Mouse (Mus musculus) adrenal gland, adult 18-20 months (tissue): Measurements from ENCODE around the gene Tmem200b. TPM values are rescaled to one million over a fixed set of nuclear protein-coding genes. Genes with fewer than 3 reads are reported as not detected.

ENCODE experiments used
- DNase-seq, 2 experiments: peaks; one replicate each; pipeline ENCODE4 v3.0.0; 2021 to 2022; ENCODE audit warnings: low spot score in 2 of 2
- long read RNA-seq, 2 experiments: library from polyadenylated mRNA; stranded (forward); transcript quantifications; one replicate each; pipeline ENCODE4 v2.0.0; 2021
- total RNA-seq, 2 experiments: library from RNA; stranded (reverse); gene quantifications; 1 replicate in 1 of 2; 2 replicates in 1 of 2; pipeline ENCODE4 v1.2.3; 2021

Gene Tmem200b
- total RNA-seq: 10 to 100 TPM in 1 of 2 experiments, 1 to 10 TPM in 1; 6.2 to 11.5 TPM
- long read RNA-seq, experiment 1, transcript Tmem200b-201 (1 exons, 1,370 nt): major isoform, 5 of 23 reads
- long read RNA-seq, experiment 1, partial matches to known transcripts: 0 of 23 reads
- long read RNA-seq, experiment 1, other reads (novel, unspliced or antisense): 18 of 23 reads
- long read RNA-seq, experiment 2, partial matches to known transcripts: 0 of 26 reads
- long read RNA-seq, experiment 2, other reads (novel, unspliced or antisense): 22 of 26 reads

DNA sequence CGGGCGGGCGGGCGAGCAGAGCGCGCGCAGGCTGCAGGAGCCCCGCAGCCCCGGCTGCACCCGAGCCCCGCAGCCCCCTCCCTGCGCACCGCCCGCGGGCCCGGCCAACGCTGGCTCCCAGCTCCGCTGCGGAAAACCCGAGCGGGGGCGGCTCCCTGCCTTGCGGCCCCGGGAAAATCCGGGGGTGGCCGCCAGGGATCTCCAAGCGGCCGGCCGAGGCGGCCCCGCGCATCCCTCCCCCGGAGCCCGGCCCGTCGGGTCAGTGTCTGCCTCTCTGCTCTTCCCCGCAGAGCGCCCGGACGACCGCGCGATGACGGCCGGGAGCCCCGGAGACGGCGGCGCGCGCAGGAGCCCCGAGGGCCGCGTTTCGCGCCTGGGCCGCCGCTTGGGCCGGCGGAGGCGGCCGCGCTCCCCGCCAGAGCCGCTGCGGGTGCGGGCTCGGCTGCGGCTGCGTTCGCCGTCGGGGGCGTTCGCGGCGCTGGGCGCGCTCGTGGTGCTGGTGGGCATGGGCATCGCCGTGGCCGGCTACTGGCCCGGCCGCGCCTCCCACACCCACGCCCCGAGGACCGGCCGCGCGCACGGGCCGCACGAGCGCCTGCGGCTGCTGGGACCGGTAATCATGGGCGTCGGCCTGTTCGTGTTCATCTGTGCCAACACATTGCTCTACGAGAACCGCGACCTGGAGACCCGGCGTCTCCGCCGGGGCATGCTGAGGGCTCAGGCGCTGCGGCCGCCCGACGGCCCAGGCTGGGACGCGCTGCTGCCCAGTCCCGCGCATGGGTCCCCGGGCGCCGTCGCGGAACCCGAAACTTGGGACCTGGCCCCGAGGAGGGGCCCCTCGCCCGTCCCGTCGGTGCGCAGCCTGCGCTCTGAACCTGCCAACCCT, at the start of gene Tmem200b:
Tmem200b (plus strand) TSS at position 311 of the 886 bp plus-strand sequence.
- DNase-seq: peak; percentile 35 to 50

- DNase-seq: no peak
Observed at GRCm38 (mm10) chr4:131872672-131873292, 48.8 kb upstream of the Tmem200b start.

DNA sequence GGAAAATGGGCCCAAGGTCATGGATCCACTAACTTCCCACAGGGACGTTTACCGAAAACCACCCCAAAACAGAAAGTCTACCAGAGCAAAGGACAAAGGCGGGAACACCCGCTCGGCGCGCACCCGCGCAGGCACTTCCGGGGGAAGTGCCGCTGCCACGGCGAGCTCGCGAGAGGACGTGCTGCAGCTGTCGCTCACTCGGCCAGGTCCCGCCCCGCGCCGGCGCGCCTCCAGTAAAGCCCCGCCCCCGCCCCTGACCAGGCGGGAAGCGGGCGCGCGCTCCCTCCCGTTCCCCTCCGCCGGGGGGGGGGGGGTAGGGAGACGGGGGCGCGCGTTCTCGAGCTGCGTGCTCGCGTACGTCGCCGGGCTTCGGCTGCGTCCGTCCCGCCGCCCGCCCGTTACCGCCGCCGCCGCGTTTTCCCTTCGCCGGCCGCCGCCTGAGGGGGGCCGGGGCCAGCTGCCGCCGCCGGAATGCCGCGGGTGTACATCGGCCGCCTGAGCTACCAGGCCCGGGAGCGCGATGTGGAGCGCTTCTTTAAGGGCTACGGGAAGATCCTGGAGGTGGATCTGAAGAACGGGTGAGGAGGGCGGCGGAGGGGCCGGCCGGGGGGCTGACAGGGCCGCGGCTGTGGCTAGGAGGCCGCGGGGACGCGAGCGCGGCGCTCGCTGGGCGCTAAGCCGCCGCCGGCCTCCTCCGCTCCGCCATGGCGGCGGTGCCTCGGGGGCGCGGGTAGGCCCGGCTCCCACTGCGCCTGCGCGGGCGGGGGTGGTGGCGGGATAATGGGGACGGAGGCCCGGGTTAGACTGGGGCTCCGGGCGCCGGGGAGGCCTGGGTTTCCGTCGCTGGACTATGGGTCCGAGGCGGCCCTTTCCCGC, 48.0 kb upstream of the Tmem200b start, which contains the start of gene Srsf4:
Srsf4 (plus strand) TSS at position 325 of the 876 bp plus-strand sequence.
- peak; percentile 90 to 91 for DNase-seq

DNA sequence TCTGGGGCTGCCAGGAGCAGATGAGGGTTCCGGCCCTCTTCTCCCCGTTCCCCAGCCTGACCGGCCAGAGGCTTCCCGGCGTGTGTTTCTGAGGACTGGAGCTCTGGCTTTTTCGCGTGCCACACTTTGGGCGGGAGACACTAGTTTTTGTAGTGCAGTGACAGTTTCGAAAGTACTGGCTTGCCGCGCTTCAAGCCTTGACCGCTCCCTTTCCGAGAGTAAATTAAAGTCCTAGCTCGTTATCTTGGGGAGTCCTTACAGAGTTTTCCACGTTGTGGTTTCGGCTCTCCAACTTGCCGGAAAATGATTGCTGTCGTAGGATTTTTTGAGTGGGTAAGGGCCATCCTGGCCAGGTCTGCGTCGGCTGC, 47.4 kb upstream of the Tmem200b start:
- DNase-seq: no peak

DNA sequence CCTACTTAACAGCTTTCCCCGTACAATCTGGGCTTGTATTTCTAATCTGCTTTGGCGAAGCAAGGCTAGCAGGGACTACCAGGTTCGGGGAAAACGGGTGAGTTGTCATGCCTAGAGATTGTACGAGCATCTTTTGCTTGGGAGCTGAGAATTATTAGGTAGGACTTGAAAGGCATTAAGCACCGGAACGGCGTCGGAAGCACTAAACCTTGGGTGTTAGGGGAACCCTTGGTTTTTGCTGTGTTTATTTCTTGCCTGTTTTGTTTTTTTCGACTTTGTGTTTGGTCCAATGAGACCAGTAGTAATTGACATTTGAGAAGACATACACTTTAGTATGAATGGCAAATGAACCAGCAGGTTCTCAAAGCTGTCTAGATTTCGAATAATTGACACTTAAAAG, 47.0 kb upstream of the Tmem200b start:
- no peak for DNase-seq

GRCm38 (mm10) chr4:131875242-131875641, 46.3 kb upstream of the Tmem200b start:
- no peak for DNase-seq

DNA sequence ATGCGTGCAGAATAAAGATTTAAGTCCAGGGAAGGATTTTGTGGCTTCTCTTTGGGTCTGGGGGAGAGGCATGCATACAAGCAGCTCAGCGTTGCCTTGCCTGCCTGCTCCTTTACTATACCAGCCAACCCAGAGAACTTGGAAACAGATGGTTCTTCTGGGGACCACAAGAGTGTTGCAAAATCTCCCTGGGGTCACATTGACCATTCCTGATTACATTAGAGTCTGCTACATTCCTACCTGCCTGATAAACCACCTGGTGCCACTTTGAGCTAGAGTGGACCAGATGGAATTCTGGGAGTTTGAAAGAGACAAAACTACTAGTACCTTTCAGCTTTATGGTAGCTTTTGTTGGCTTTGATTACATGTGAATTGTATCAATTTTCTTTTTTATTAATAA, 44.7 kb upstream of the Tmem200b start:
- DNase-seq: no peak

- DNase-seq: no peak
Observed at GRCm38 (mm10) chr4:131879692-131880091, 41.9 kb upstream of the Tmem200b start.

DNA sequence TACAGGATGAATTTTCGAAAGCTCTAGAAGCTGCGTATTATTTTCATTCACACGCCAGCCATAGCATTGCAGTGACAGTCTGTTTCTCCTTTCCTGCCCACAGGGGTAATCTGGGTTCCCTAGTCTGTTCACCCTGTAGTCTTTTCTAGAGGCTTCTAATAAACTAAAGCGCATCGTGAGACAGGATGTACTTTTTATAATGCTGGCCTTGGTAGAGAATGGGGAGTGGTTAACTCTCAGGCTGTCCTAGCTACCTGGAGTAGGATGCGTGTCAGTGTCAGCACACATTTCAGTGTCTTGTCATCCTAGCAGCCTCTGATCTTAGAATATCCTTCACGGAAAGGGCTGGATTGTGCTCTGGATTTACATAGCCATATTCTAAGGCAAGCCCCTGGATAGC, 40.3 kb upstream of the Tmem200b start:
- no peak for DNase-seq

- no peak for DNase-seq
Observed at GRCm38 (mm10) chr4:131883571-131883970, 38.0 kb upstream of the Tmem200b start.

DNA sequence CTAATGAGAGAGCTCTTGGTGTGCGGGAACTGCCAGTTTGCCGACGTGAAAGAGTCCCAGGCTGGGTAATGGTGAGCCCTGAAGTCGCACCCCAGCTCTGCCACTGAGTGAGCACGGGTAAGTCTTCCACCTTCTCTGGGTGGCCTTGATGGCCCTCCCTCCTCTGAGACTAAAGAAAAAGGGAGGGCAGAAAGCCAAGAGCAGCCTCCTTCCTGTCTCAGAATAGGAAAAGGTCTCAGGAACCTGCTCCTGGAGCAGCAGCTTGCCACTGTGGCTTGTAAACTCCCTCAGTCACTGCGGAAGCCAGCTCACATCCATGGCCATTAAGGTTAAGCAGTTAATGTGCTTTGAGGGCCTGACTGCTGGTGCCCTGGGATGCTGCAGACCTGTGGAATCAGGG, 36.2 kb upstream of the Tmem200b start:
- DNase-seq: no peak

DNA sequence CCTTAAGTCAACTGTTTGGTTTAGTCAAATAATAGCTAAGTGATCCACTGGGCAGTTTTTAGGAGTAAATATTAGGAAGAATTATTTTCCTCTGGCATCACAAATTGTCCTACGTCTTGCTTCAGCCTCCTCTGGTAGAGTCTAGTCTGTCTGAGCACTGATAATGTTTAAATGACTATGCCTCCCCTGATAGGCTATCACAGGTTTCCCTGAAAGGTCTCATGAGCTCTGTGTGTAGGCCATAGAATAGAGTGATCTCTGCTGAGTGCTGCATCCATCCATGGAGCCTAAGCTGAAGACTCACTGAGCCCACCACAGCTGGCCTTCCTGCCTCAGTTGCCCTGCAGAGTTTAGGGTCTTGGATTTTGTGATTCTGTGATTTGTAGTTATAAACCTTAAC, 33.0 kb upstream of the Tmem200b start:
- no peak for DNase-seq

DNA sequence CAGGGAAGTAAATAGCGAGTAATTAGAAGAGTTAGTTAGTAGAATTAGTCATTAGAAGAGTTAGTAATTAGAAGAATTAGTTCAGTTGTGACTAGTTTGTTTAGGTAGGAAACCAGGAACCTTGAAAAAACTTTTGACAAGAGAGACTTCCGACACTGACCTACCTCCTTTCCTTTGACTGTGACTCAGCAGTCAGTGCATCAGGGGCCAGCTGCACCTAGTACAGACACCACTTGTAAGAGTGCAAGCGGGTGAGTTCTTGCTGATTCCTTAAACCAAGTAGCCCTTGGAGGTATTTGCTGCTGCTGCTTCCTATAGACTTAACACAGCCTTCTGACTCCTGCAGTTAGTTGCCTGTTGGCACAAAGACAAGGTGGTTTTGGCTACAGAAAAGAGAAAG, 30.9 kb upstream of the Tmem200b start:
- no peak for DNase-seq

DNA sequence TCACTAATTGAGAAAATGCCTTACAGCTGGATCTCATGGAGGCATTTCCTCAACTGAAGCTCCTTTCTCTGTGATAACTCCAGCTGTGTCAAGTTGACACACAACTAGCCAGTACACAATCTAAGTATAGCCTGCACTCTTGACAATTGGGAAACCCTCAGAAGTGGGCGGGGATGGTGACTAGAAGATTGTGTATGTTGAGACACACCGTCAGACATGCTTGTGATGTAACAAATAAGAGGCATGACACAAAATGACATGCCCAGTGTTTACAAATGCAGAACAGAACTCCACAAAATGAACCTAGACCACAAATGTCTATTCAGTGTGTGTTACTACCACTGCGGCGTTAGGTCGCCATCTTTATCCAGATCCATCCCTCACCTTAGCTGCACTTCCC, 24.5 kb upstream of the Tmem200b start:
- no peak for DNase-seq

DNA sequence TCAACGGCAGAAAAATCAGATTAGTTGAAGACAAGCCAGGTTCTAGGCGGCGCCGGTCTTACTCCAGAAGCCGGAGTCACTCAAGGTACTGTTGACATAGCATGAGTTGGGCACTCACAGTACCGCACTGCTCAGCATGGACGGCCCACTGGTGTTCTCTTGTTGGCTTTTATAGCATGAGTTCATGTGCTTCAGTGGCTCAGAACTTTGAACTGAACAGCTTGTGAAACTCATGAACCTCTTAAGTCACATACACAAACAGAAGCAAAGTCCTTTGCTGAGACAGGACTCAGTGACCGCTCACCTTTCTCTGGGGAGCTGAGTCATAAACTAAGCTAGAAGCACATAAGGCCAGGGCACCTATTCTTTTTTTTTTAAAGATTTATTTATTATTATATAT, 23.8 kb upstream of the Tmem200b start:
- DNase-seq: no peak

DNA sequence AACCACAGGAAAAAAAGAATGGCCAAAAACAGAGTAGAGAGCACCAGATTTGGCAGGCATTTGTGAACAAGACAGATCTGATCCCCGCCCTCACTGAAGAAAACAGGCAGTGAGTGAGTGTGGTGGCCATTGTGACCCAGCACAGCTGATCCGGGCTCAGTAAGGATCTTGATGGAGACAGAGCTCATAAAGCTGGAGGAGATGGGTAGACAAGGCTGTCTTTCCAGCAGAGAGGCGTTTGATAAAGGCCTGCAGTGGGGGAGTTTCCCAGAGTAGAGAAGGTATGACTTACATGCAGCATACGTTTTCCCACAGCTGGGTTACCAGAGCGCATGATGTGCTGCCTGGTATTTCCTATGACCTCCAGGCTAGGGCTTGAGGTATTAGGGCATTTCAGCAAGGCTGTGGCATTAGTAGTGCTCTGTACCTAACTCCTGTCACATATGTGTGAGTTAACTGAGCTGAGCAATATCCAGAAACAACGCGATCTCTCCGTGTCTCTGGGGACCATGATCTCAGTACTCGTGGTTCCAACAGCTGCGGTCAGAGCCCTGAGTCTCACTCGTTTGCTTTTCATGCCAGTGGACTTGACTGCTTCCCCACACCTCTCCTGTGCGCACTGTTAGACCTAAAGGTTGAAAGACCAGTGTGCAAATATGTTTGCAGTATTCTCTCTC, 22.9 kb upstream of the Tmem200b start:
- no peak for DNase-seq

GRCm38 (mm10) chr4:131899180-131899554, 22.4 kb upstream of the Tmem200b start:
- DNase-seq: no peak

DNA sequence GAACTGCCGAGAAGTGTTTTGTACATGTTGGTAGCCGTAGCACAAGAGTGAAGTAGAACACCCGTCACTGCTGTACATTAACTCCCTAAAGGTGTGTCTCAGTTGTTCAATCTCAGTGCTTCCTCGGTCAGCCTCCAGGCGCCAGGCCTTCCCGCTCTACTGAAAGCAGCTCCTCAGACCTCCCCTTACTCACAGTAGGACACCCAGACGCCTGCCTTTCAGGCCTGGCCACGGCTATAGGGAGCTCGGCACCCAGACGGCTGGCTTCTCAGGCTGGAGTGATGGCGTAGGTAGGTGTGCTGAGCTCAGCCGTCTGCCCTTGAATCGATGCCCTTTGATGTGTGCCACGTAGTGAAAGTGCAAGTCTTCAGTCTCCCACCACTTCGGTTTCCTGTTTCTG, 20.5 kb upstream of the Tmem200b start:
- no peak for DNase-seq

GRCm38 (mm10) chr4:131904478-131904877, 17.1 kb upstream of the Tmem200b start:
- DNase-seq: peak in 1 of 2 experiments; percentile 38

GRCm38 (mm10) chr4:131906423-131906822, 15.1 kb upstream of the Tmem200b start:
- no peak for DNase-seq
